Mouse (Mus musculus) kidney, postnatal 14 days (tissue): ENCODE measurements at regions not wholly inside any gene's neighbourhood (a gene's known extent, or its start where the extent isn't known, plus 50 kb on each side); places are given as distances from the start of the nearest gene placed in this dataset.

ENCODE experiments used
- DNase-seq: peaks from one replicate; pipeline ENCODE4 v3.0.0; 2022; ENCODE audit warnings: mixed read lengths

GRCm38 (mm10) chr12:5542701-5543100 is 167.2 kb upstream of the Klhl29 start:
- DNase-seq, result no peak

- no peak for DNase-seq
Measured at GRCm38 (mm10) chr12:5496299-5496698, 120.8 kb upstream of the Klhl29 start.

- DNase-seq, result peak; percentile 3
Measured at GRCm38 (mm10) chr12:5494657-5495512, 119.4 kb upstream of the Klhl29 start.

GRCm38 (mm10) chr12:5464250-5464899 is 88.9 kb upstream of the Klhl29 start:
- peak; percentile 9 for DNase-seq

- DNase-seq, result no peak
Measured at GRCm38 (mm10) chr12:5453157-5453556, 77.7 kb upstream of the Klhl29 start.

- DNase-seq, result no peak
Measured at GRCm38 (mm10) chr12:5443730-5444129, 68.2 kb upstream of the Klhl29 start.

GRCm38 (mm10) chr12:5443091-5443531 is 67.6 kb upstream of the Klhl29 start:
- no peak for DNase-seq

GRCm38 (mm10) chr12:5442679-5443078 is 67.2 kb upstream of the Klhl29 start:
- no peak for DNase-seq

GRCm38 (mm10) chr12:5440482-5440881 is 65.0 kb upstream of the Klhl29 start:
- DNase-seq, result no peak

GRCm38 (mm10) chr12:5435876-5436275 is 60.4 kb upstream of the Klhl29 start:
- DNase-seq, result no peak

GRCm38 (mm10) chr12:5434060-5434459 is 58.6 kb upstream of the Klhl29 start:
- DNase-seq, result no peak

- DNase-seq, result no peak
Measured at GRCm38 (mm10) chr12:5432688-5433087, 57.2 kb upstream of the Klhl29 start.

GRCm38 (mm10) chr12:5428733-5429132 is 53.3 kb upstream of the Klhl29 start:
- no peak for DNase-seq
